Mouse (Mus musculus): ENCODE results near the gene Tbc1d22b.
"Not testable (repeated sequence)": the region's sequence is repeated elsewhere in the genome, so short reads cannot be mapped to it uniquely, and the experiment has no call there.

The Tbc1d22b gene

GRCm38 (mm10) chr17:29595891-29596770 lies 46.5 kb downstream of the Tbc1d22b start:
- no peak for DNase-seq (ENCODE audit: low spot score)

GRCm38 (mm10) chr17:29596771-29597132 lies 47.2 kb downstream of the Tbc1d22b start:
- no peak for DNase-seq (ENCODE audit: low spot score)

GRCm38 (mm10) chr17:29599051-29599450 lies 49.5 kb downstream of the Tbc1d22b start:
- DNase-seq (ENCODE audit: low spot score), result no peak

GRCm38 (mm10) chr17:29599537-29599936 lies 50.0 kb downstream of the Tbc1d22b start:
- no peak for DNase-seq (ENCODE audit: low spot score)

- no peak for DNase-seq (ENCODE audit: low spot score)
Observed at GRCm38 (mm10) chr17:29601391-29601790, 51.8 kb downstream of the Tbc1d22b start.

GRCm38 (mm10) chr17:29603283-29603682 lies 53.7 kb downstream of the Tbc1d22b start:
- DNase-seq (ENCODE audit: low spot score), result peak; percentile 80

- DNase-seq (ENCODE audit: low spot score), result not testable (repeated sequence)
Observed at GRCm38 (mm10) chr17:29613453-29613852, 63.9 kb downstream of the Tbc1d22b start.

GRCm38 (mm10) chr17:29614115-29615023 lies 64.8 kb downstream of the Tbc1d22b start, which contains the start of the genes Rnf8 and Gm28043:
Gene Rnf8, plus strand, starts transcription at chr17:29614790.
Gene Gm28043, plus strand, starts transcription at chr17:29614876.
- peak; percentile 94 for DNase-seq (ENCODE audit: low spot score)

- no peak for DNase-seq (ENCODE audit: low spot score)
Observed at GRCm38 (mm10) chr17:29615024-29615551, 65.5 kb downstream of the Tbc1d22b start.

- DNase-seq (ENCODE audit: low spot score), result no peak
Observed at GRCm38 (mm10) chr17:29615616-29616015, 66.0 kb downstream of the Tbc1d22b start.

GRCm38 (mm10) chr17:29619231-29619630 lies 69.6 kb downstream of the Tbc1d22b start:
- no peak for DNase-seq (ENCODE audit: low spot score)

- no peak for DNase-seq (ENCODE audit: low spot score)
Observed at GRCm38 (mm10) chr17:29623488-29623887, 73.9 kb downstream of the Tbc1d22b start.

- DNase-seq (ENCODE audit: low spot score), result no peak
Observed at GRCm38 (mm10) chr17:29627285-29627684, 77.7 kb downstream of the Tbc1d22b start.

GRCm38 (mm10) chr17:29628946-29629345 lies 79.4 kb downstream of the Tbc1d22b start:
- DNase-seq (ENCODE audit: low spot score), result peak; percentile 22

- no peak for DNase-seq (ENCODE audit: low spot score)
Observed at GRCm38 (mm10) chr17:29629620-29630019, 80.0 kb downstream of the Tbc1d22b start.

GRCm38 (mm10) chr17:29632312-29632711 lies 82.7 kb downstream of the Tbc1d22b start:
- no peak for DNase-seq (ENCODE audit: low spot score)

- no peak for DNase-seq (ENCODE audit: low spot score)
Observed at GRCm38 (mm10) chr17:29635492-29635891, 85.9 kb downstream of the Tbc1d22b start.

- peak; percentile 36 for DNase-seq (ENCODE audit: low spot score)
Observed at GRCm38 (mm10) chr17:29636118-29636517, 86.5 kb downstream of the Tbc1d22b start.

- no peak for DNase-seq (ENCODE audit: low spot score)
Observed at GRCm38 (mm10) chr17:29637377-29637776, 87.8 kb downstream of the Tbc1d22b start.

- DNase-seq (ENCODE audit: low spot score), result no peak
Observed at GRCm38 (mm10) chr17:29637895-29638294, 88.3 kb downstream of the Tbc1d22b start.

GRCm38 (mm10) chr17:29640971-29641370 lies 91.4 kb downstream of the Tbc1d22b start:
- DNase-seq (ENCODE audit: low spot score), result no peak

GRCm38 (mm10) chr17:29642219-29642618 lies 92.6 kb downstream of the Tbc1d22b start:
- no peak for DNase-seq (ENCODE audit: low spot score)
